Mouse (Mus musculus): ENCODE results near the gene Lrpap1.

GRCm38 (mm10) chr5:35104960-35105921 lies at the start of gene Lrpap1:
- no peak for TF ChIP-seq CTCF (IDR thresholded peaks at IDR 0.05; ENCODE audit: control insufficient read depth, insufficient read depth, insufficient replicate concordance, low read depth, low read length)
- peak; percentile 92 for TF ChIP-seq POLR2A (IDR thresholded peaks at IDR 0.05; ENCODE audit: control insufficient read depth, low read depth, low read length)

Data from testis, adult 2 months (tissue).